Mouse (Mus musculus): ENCODE results near the gene Mrpl23. TPM values are rescaled to one million over a fixed set of nuclear protein-coding genes. Genes with fewer than 3 reads are reported as not detected.

The Mrpl23 gene
- polyA plus RNA-seq, 1 experiment from 2014 or later, result 45.8 TPM

DNA sequence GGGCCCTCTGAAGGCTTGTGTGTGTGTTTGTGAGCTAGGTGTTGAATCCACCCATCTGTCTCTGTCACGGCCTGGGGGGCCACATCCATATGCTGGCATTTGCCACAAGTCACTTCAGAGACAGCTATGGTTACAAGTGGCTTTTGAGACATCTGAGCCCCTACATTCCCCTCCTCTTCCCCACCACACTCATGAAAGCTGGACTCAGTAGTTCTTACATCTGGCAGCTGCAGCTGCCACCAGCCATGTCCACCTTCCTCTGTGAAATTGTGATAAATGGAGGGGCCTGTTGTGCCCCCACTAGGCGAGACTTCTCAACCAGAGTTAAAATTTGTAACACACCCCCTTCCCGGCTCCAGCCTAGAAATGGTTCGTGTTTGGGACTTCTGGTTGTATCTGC is 5.8 kb downstream of the Mrpl23 start:
- Histone ChIP-seq H3K4me2 (ENCODE audit: low read length) (no peak overlapping the region), H3K4me1 (replicated peaks; ENCODE audit: control insufficient read depth, insufficient read depth, low read length) (peaks cover 62% of the 10 kb centered on the region), H3K36me3 (ENCODE audit: control insufficient read depth, insufficient read depth, low read length) (peaks cover 17% of the 10 kb centered on the region; the same call in 1 of the 2 replicates), H3K4me3 (ENCODE audit: low read depth, low read length) (no peak overlapping the region), H3K9me3 (ENCODE audit: control insufficient read depth, low read length) (no peaks in the 10 kb centered on the region), H3K27ac (ENCODE audit: low read depth) (peak overlapping the region; percentile 80), H3K27me3 (replicated peaks; ENCODE audit: control insufficient read depth, insufficient read depth, low read length) (no peaks in the 10 kb centered on the region), H3K9ac (ENCODE audit: low read length) (peak overlapping the region; percentile 0)
- ATAC-seq (replicated peaks; ENCODE audit: low FRiP score, low TSS enrichment, low read depth), result no peak
- 21% methylated on average over 4 of the region's 4 CpGs for WGBS
- DNase-seq (ENCODE audit: low spot score), result no peak

GRCm38 (mm10) chr7:142538766-142539165 is 6.3 kb downstream of the Mrpl23 start:
- WGBS, result 13% methylated on average over 6 of the region's 6 CpGs

GRCm38 (mm10) chr7:142539828-142540227 is 7.3 kb downstream of the Mrpl23 start:
- H3K27me3 ChIP-seq (replicated peaks; ENCODE audit: control insufficient read depth, insufficient read depth, low read length), result no peaks in the 10 kb centered on the region
- H3K9ac ChIP-seq (ENCODE audit: low read length), result no peak overlapping the region
- ATAC-seq (replicated peaks; ENCODE audit: low FRiP score, low TSS enrichment, low read depth) (no peak), DNase-seq (ENCODE audit: low spot score) (no peak)
- no peak overlapping the region; the same call in 1 of the 2 replicates for H3K27ac ChIP-seq (ENCODE audit: low read depth)
- no peak overlapping the region for H3K4me3 ChIP-seq (ENCODE audit: low read depth, low read length)
- H3K4me1 ChIP-seq (replicated peaks; ENCODE audit: control insufficient read depth, insufficient read depth, low read length), result peaks cover 52% of the 10 kb centered on the region
- no peaks in the 10 kb centered on the region for H3K9me3 ChIP-seq (ENCODE audit: control insufficient read depth, low read length)
- WGBS, result 51% methylated on average over 8 of the region's 8 CpGs
- H3K4me2 ChIP-seq (ENCODE audit: low read length), result no peak overlapping the region
- H3K36me3 ChIP-seq (ENCODE audit: control insufficient read depth, insufficient read depth, low read length), result peaks cover 17% of the 10 kb centered on the region; the same call in 1 of the 2 replicates

More at GRCm38 (mm10) chr7:142538766-142539165, 6.3 kb downstream of the Mrpl23 start:
- Histone ChIP-seq H3K9me3 (ENCODE audit: control insufficient read depth, low read length) (no peaks in the 10 kb centered on the region), H3K4me3 (ENCODE audit: low read depth, low read length) (no peak overlapping the region), H3K36me3 (ENCODE audit: control insufficient read depth, insufficient read depth, low read length) (peaks cover 17% of the 10 kb centered on the region; the same call in 1 of the 2 replicates), H3K27me3 (replicated peaks; ENCODE audit: control insufficient read depth, insufficient read depth, low read length) (no peaks in the 10 kb centered on the region), H3K4me2 (ENCODE audit: low read length) (no peak overlapping the region; the same call in 1 of the 2 replicates), H3K9ac (ENCODE audit: low read length) (peak overlapping the region; percentile 16), H3K27ac (ENCODE audit: low read depth) (peak overlapping the region; percentile 80), H3K4me1 (replicated peaks; ENCODE audit: control insufficient read depth, insufficient read depth, low read length) (peaks cover 62% of the 10 kb centered on the region)
- ATAC-seq (replicated peaks; ENCODE audit: low FRiP score, low TSS enrichment, low read depth) (no peak), DNase-seq (ENCODE audit: low spot score) (no peak)

DNA sequence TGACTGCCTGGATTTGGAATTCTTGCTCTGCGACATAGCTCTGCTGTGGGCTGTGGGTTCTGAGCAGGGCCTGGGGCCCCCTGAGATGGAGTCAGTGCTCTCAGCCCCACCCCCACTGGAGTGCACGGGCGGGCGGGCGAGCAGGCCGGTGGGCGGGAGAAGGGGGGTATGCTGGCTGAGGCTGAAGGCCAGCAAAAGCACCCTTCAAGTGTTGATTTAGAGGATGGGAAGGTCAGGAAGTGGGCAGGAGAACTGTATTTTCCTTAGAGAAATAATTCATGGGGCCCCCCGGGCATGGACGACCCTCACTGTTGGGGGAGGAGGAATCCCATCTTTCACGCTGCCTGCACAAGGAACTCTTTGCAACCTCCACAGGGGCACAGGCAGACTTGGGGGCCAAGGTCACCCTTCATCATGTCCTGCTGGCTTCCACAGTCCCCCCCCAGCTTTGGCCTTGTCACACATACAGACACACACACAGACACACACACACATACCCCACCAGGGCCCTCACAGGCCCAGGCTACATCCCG is 10.4 kb downstream of the Mrpl23 start:
- Histone ChIP-seq H3K27me3 (replicated peaks; ENCODE audit: control insufficient read depth, insufficient read depth, low read length) (no peaks in the 10 kb centered on the region), H3K4me3 (ENCODE audit: low read depth, low read length) (no peak overlapping the region), H3K4me1 (replicated peaks; ENCODE audit: control insufficient read depth, insufficient read depth, low read length) (peaks cover 46% of the 10 kb centered on the region), H3K9me3 (ENCODE audit: control insufficient read depth, low read length) (no peaks in the 10 kb centered on the region), H3K27ac (ENCODE audit: low read depth) (peak overlapping the region; percentile 74), H3K4me2 (ENCODE audit: low read length) (peak overlapping the region; percentile 13; the same call in 1 of the 2 replicates), H3K36me3 (ENCODE audit: control insufficient read depth, insufficient read depth, low read length) (peaks cover 12% of the 10 kb centered on the region; the same call in 1 of the 2 replicates), H3K9ac (ENCODE audit: low read length) (peak overlapping the region; percentile 23; the same call in 1 of the 2 replicates)
- 5% methylated on average over 11 of the region's 11 CpGs for WGBS
- DNase-seq (ENCODE audit: low spot score) (no peak), ATAC-seq (replicated peaks; ENCODE audit: low FRiP score, low TSS enrichment, low read depth) (peak; percentile 63)

DNA sequence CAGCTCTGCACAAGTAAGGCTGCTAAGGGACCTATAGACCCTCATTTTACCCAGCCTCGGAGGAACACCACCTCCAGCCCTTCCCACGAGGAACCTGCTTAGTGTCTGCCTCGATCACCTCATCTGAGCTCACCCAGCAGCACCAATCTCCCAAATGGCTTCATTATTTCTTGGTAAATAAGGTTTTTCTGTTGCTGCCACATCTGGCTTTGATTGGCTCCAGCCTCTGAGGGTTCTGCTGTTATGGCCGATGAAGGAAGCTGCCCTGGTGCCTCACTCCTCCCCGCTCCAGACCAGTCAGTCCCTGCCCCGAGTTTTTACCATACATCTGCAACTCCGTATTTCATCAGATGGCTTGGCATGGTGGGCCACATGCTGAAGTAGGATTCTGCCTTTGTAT is 13.5 kb downstream of the Mrpl23 start:
- no peaks in the 10 kb centered on the region for H3K9me3 ChIP-seq (ENCODE audit: control insufficient read depth, low read length)
- H3K4me2 ChIP-seq (ENCODE audit: low read length), result no peak overlapping the region
- H3K4me1 ChIP-seq (replicated peaks; ENCODE audit: control insufficient read depth, insufficient read depth, low read length), result peaks cover 36% of the 10 kb centered on the region
- H3K27ac ChIP-seq (ENCODE audit: low read depth), result no peak overlapping the region
- ATAC-seq (replicated peaks; ENCODE audit: low FRiP score, low TSS enrichment, low read depth) (no peak), DNase-seq (ENCODE audit: low spot score) (no peak)
- H3K9ac ChIP-seq (ENCODE audit: low read length), result no peak overlapping the region
- H3K4me3 ChIP-seq (ENCODE audit: low read depth, low read length), result no peak overlapping the region
- H3K36me3 ChIP-seq (ENCODE audit: control insufficient read depth, insufficient read depth, low read length), result peaks cover 7% of the 10 kb centered on the region; the same call in 1 of the 2 replicates
- no peaks in the 10 kb centered on the region for H3K27me3 ChIP-seq (replicated peaks; ENCODE audit: control insufficient read depth, insufficient read depth, low read length)
- 61% methylated on average over 7 of the region's 7 CpGs for WGBS

GRCm38 (mm10) chr7:142547874-142548273 is 15.4 kb downstream of the Mrpl23 start:
- H3K27me3 ChIP-seq (replicated peaks; ENCODE audit: control insufficient read depth, insufficient read depth, low read length), result no peaks in the 10 kb centered on the region
- H3K36me3 ChIP-seq (ENCODE audit: control insufficient read depth, insufficient read depth, low read length), result no peaks in the 10 kb centered on the region
- no peak overlapping the region for H3K4me3 ChIP-seq (ENCODE audit: low read depth, low read length)
- 22% methylated on average over 2 of the region's 2 CpGs for WGBS
- peaks cover 32% of the 10 kb centered on the region for H3K4me1 ChIP-seq (replicated peaks; ENCODE audit: control insufficient read depth, insufficient read depth, low read length)
- H3K4me2 ChIP-seq (ENCODE audit: low read length), result no peak overlapping the region
- H3K9ac ChIP-seq (ENCODE audit: low read length), result no peak overlapping the region
- H3K27ac ChIP-seq (ENCODE audit: low read depth), result peak overlapping the region; percentile 27; the same call in 1 of the 2 replicates
- DNase-seq (ENCODE audit: low spot score) (no peak), ATAC-seq (replicated peaks; ENCODE audit: low FRiP score, low TSS enrichment, low read depth) (no peak)
- H3K9me3 ChIP-seq (ENCODE audit: control insufficient read depth, low read length), result no peaks in the 10 kb centered on the region

DNA sequence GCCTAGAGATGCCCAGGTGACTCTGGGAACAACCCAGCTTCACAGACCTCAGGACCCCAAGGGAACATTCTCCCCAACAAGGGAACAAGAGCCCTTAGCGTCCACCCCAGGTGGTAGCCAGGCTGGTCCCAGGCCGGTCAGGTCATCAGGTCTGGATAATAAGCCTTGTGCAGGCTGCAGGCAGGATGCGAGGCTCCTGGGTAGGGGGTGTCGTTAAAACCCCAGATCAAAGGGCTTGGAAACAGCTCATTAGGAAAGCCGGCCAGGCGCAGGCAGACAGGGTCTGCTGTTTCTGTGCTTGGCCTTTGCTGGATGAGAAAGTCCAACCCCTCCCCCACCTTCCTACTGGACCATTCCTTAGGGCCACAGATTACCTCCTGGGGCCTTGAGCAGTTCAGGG is 16.2 kb downstream of the Mrpl23 start:
- 52% methylated on average over 6 of the region's 6 CpGs for WGBS
- Histone ChIP-seq H3K4me1 (replicated peaks; ENCODE audit: control insufficient read depth, insufficient read depth, low read length) (peaks cover 32% of the 10 kb centered on the region), H3K27ac (ENCODE audit: low read depth) (0 out of 2 replicates have a peak overlapping the region, but pooled peaks have one; percentile 27), H3K27me3 (replicated peaks; ENCODE audit: control insufficient read depth, insufficient read depth, low read length) (no peaks in the 10 kb centered on the region), H3K36me3 (ENCODE audit: control insufficient read depth, insufficient read depth, low read length) (no peaks in the 10 kb centered on the region), H3K9me3 (ENCODE audit: control insufficient read depth, low read length) (no peaks in the 10 kb centered on the region), H3K9ac (ENCODE audit: low read length) (no peak overlapping the region), H3K4me2 (ENCODE audit: low read length) (no peak overlapping the region), H3K4me3 (ENCODE audit: low read depth, low read length) (no peak overlapping the region)
- no peak for ATAC-seq (replicated peaks; ENCODE audit: low FRiP score, low TSS enrichment, low read depth)
- DNase-seq (ENCODE audit: low spot score), result no peak

DNA sequence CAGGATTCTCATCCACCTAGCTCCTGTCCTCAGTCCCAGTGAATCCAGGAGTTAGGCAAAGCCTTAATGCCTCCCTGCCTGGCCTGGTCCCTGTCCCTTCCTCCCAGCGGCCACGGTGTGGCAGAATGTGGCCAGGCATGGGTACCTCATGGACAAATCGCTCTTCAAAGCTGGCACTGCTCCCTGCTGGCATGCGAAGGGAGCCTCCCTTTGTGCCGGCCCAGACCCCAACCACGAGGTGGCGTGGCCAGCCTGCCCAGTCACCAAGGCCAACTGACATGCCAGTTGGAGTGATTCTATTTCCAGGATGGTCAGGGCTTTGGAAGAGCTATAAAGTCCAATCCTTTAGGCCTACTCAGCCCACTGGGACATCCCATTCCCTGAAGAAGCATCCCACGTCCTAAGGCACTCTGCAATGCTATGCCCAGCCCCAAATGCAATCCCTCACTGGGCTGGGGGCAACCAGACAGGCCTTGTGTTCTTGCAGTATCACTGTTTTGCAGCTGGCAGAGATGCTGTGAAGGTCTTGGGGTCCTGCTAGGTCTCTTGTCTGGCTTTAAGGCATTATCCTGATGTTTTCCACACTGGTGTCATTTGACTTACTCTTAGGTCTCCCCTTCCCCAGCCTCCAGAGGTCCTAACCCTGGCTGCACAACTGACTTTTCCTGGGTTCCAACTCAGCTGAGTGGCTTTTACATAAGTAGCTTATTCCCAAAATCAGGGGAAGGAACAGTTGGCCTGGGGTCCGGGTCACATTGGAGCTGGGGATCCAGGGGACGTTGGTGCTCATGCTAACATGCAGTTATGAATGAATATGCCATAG is 17.7 kb downstream of the Mrpl23 start:
- Histone ChIP-seq H3K9me3 (ENCODE audit: control insufficient read depth, low read length) (no peaks in the 10 kb centered on the region), H3K9ac (ENCODE audit: low read length) (no peak overlapping the region), H3K4me2 (ENCODE audit: low read length) (no peak overlapping the region), H3K27me3 (replicated peaks; ENCODE audit: control insufficient read depth, insufficient read depth, low read length) (no peaks in the 10 kb centered on the region), H3K27ac (ENCODE audit: low read depth) (no peak overlapping the region), H3K4me1 (replicated peaks; ENCODE audit: control insufficient read depth, insufficient read depth, low read length) (peaks cover 45% of the 10 kb centered on the region), H3K4me3 (ENCODE audit: low read depth, low read length) (no peak overlapping the region), H3K36me3 (ENCODE audit: control insufficient read depth, insufficient read depth, low read length) (no peaks in the 10 kb centered on the region)
- no peak for ATAC-seq (replicated peaks; ENCODE audit: low FRiP score, low TSS enrichment, low read depth)
- 83% methylated on average over 10 of the region's 10 CpGs for WGBS
- no peak for DNase-seq (ENCODE audit: low spot score)
